Mouse (Mus musculus) liver, adult (tissue): ENCODE results near the gene Zfp704.
A peak's percentile ranks its signal among the peaks of the same experiment; 100 is the strongest.

Experiments used
- GATA4 ChIP-seq: IDR thresholded peaks from 2 replicates; pipeline ENCODE4 v1.6.1; 2014; ENCODE audit warnings: mild to moderate bottlenecking, low read length; ENCODE audit not compliant: insufficient replicate concordance

Gene Zfp704

DNA sequence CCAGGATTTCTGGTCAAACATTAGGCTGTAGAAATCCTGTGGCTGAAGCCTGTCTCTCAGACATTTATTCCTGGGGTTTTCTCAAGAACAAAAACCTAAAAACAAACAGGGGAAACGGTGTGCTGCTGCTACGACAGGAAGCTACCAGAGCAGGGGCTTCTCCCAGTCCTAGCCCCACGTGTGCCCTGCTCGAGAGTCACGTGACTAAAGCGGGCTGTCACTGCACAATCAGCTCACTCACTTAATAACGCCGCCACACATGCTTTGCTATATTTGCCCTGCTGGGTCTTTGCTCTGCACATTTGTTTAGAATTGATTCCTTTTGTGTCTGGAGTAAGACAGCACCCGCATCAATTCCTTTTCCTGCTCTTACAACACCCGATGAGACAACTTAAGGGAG, 202.1 kb downstream of the Zfp704 start:
- TF ChIP-seq GATA4, result no peak

DNA sequence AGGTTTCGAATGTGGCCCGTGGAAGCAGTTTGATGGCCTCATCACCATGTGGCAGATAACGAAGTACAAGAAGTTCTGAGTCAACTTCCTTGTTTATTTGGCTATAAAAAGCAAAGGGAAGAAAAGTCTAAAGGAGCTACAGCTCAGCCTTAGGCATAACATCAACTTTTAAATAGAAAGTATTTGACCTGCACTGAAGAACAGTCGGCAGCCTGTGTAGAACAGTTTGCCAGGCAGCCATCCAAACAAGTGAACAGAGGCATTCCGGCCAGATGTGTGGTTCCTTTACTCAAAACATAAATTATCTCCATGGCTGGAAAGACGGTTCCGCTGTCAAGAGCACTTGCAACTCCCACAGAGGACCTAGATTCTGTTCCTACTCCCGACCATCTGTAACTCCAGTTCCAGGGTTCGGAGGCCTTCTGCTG, 202.8 kb downstream of the Zfp704 start:
- TF ChIP-seq GATA4, result 0 out of 2 replicates have a peak, but pooled peaks have one; percentile 59

DNA sequence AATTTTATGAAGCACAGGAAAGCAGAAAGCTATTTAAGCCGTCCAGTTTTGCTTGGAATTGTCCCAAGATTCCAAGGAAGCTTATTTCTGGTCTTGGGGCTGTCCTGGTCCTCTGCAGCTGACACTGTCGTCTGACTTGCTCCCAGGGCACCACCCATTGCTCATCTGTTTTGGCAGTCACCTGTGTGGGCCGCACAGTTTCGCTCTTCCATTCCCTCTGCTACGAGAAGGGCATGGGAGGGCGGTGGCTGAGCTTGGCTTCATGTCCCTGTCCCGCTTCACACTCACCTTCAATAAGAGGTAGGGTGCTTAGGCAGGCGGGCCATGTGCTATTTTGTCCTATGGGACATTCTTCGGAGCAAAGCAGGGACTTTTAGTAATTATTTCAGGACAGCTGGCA, 204.5 kb downstream of the Zfp704 start:
- TF ChIP-seq GATA4, result no peak

DNA sequence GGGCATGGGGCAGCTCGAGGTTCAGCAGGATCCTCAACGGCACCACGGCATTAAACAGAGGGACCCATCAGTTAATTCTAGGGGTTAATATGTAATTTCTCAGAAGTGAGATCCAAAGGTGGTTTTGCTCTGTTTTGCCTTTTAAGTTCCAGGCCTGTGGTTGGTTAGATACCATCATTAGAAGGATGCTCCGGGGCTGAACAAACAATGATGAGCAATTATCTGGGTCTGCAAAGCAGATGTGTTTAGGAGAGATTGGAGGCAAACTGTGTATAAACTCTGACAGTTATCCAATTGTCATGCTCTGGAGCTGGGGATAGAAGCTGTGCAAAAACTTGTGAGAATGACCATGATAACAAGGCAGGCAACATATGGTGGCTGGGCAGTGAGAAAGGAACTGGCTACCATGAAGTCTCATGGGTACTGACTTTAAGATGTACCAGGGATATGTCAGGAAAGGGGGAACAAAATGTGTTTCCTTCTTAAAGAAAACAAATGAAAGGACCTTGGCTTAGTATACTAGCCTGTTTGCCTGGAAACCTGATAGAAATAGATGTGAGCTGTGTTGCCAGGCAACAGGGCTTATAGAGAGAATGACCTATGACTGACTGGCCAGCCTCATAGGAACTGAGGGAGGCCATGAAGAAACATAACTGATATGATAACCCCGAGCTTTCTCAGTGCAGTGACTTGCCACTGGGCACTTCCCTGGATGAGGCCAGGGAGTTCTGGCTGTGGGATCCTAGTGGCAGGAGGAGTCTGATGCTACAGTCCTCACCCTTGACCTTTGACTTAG, 206.4 kb downstream of the Zfp704 start:
- TF ChIP-seq GATA4, result no peak

DNA sequence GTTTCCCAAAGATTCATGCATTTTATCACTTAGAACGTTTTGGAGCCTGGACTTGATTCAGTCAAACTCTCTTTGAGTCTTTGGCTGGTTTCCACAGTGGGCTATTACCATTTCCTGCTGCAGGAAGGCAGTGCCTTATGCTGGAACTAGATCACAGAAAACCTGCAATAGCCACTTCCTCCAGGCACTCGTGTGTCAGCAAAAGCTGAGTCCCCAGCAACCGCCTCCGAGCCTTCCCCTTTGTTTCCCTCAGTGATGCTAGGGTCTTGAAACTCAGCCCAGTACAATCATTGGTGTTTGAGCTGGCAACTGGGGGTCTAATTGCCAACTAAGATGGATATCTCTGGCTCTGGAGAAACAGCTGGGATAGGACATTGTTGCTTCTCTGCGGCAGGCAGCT, 207.0 kb downstream of the Zfp704 start:
- TF ChIP-seq GATA4, result no peak

DNA sequence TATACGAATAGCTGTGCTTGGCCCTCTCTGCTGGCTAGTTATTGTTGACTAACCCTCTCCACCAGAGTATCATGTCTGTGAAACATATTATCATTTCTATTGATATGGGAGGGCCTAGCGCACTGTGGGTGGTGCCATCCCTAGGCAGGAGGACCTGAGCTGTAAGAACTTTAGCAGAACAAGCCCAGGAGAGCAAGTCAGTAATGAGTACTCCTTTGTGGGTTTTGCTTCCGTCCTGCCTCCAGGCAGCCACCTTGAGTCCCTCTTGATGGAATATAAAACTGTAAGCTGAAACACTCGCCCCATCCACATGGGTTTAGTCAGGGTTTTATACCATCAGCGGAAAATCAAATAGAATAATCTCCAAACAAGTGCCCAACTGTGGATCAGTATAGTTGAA, 207.5 kb downstream of the Zfp704 start:
- TF ChIP-seq GATA4, result no peak

DNA sequence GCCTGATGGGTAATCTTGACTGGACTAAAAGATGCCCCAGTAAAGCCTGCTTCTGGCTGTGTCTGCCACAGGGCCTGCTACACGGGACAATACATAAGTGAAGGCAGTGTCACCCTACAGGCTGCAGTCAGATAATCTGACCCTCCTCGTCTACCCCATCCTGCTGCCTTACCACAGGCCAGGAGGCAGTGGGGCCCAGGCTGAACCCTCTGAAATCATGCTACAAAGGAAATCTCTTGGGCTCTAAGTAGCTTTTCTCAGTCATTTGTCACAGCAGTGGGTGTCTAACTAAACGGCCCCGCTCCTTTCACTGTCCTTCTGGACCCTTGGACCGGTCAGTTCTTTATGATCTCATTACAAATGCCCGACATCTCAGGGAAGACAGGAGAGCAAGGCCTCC, 208.2 kb downstream of the Zfp704 start:
- no peak for TF ChIP-seq GATA4

DNA sequence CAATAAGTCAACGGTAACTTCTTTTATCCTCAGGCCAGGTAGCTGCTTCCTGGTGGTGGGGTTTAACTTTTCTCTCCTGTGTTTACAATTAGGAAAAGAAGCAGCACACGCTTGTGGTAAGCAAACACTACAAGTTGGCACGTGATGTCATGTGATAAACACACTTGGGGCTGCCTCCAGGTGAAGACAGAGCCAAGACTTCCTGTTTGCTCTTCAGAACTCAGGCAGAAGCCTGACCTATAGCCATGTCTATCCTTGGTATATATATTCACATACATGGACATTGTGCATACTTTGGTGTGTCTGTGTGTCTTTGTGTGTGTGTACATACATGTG, 209.0 kb downstream of the Zfp704 start:
- no peak for TF ChIP-seq GATA4

DNA sequence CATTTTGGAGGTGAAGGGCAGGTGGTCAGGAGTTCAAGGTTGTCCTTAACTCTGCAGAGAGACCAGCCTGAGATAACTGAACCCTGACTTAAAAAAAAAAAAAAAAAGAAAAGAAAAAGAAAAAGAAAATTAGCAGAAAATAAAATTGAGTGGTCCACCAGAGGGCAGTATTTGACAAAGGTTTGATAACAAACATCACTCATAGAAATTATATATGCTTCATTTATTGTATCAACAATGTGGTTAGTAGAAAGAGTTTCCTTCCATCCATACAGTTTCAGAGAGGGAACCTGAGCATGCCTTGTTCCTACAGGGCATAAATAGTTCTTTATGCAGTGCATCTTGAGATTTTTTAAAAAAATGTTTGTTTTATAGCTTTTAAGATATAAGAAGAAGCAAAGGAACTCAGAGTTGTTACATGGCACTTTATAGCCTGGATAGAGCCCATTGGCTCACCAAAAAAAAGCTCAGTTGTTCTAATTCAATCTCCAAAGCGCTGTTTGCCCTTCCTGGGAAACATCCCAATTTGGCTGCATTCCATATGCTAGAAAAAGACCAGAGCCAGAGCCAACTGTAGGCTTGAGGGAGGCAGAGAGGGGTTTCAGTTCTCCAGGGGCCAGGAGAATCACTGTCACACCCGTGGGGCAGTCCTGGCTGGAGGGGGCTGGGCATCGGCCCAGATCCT, 209.5 kb downstream of the Zfp704 start:
- no peak for TF ChIP-seq GATA4

DNA sequence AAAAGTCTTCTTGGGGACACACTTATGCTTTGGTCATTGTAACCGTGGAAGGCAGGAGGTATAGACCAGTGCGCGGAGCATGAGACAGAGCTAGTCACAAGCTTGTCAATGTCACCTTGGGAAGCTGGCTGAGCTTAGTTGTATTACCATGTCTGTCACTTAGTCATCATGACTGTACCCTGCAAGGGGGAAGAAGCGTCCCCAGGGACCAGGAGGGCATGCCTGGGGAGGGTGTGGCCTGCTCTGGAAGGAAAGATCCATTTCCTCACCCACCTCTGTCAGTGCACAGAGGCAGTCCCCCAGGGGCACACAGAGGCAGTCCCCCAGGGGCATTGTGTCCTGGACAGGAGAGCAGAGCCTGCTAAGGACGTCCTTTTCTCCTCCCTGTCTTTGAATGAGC, 211.6 kb downstream of the Zfp704 start:
- no peak for TF ChIP-seq GATA4
